Mouse (Mus musculus) midbrain, embryonic 14.5 days (tissue): Measurements from ENCODE around the gene Vnn1. TPM values are rescaled to one million over a fixed set of nuclear protein-coding genes. Genes with fewer than 3 reads are reported as not detected.

Experiments used
- ATAC-seq: fragments of 200-750 bp; cut with Nextera tagmentation; 2 replicates; pipeline ENCODE4 v1.8.0; 2017; ENCODE audit warnings: moderate number of reproducible peaks, moderate library complexity; ENCODE audit not compliant: low FRiP score, low TSS enrichment
- DNase-seq: peaks from one replicate; pipeline ENCODE4 v3.0.0-alpha.2; 2015
- H3K27ac ChIP-seq: fragments of 300-500 bp; sonication (generic); replicated peaks from 2 replicates; pipeline ENCODE4 v1.5.1; 2014; ENCODE audit warnings: mild to moderate bottlenecking, low read depth, low read length, moderate library complexity
- H3K27me3 ChIP-seq: fragments of 300-500 bp; sonication (generic); 2 replicates; pipeline ENCODE4 v1.6.1; 2014; ENCODE audit warnings: low read length, control low read depth, mixed read lengths; ENCODE audit not compliant: control insufficient read depth, insufficient read depth
- H3K36me3 ChIP-seq: fragments of 300-500 bp; sonication (generic); 2 replicates; pipeline ENCODE4 v1.6.1; 2014; ENCODE audit warnings: low read length, control low read depth; ENCODE audit not compliant: control insufficient read depth, insufficient read depth
- H3K4me1 ChIP-seq: fragments of 300-500 bp; sonication (generic); 2 replicates; pipeline ENCODE4 v1.6.1; 2014; ENCODE audit warnings: mild to moderate bottlenecking, antibody characterized with exemption, low read length, control low read depth; ENCODE audit not compliant: control insufficient read depth, insufficient read depth
- H3K4me2 ChIP-seq: fragments of 300-500 bp; sonication (generic); 2 replicates; pipeline ENCODE4 v1.6.1; 2014; ENCODE audit warnings: mild to moderate bottlenecking, low read length, moderate library complexity
- H3K4me3 ChIP-seq: fragments of 300-500 bp; sonication (generic); replicated peaks from 2 replicates; pipeline ENCODE4 v1.5.1; 2014; ENCODE audit warnings: low read depth, low read length
- H3K9ac ChIP-seq: fragments of 300-500 bp; sonication (generic); replicated peaks from 2 replicates; pipeline ENCODE4 v1.6.1; 2014; ENCODE audit warnings: mild to moderate bottlenecking, low read length, moderate library complexity
- H3K9me3 ChIP-seq: fragments of 300-500 bp; sonication (generic); 2 replicates; pipeline ENCODE4 v1.6.1; 2016; ENCODE audit warnings: low read length, control low read depth, mixed read lengths; ENCODE audit not compliant: control insufficient read depth
- WGBS: fragments of 180-500 bp; shearing (Covaris S2); extraction: QIAGEN DNeasy Blood & Tissue Kit; methylation state at CpG from one replicate; pipeline ENCODE4 v1.1.7; 2014; 5-methylcytosine and 5-hydroxymethylcytosine counted together
- polyA plus RNA-seq: library from polyadenylated mRNA; unstranded; fragments of >200 nt; fragmentation: Nextera tagmentation; extraction: Ambion mirVana; gene quantifications from 2 replicates; pipeline ENCODE4 v1.2.1, GENCODE M21; 2014

The Vnn1 gene
- 0.08 TPM in 1 of 2 replicates, not detected in the other for polyA plus RNA-seq

- Histone ChIP-seq H3K4me1 (no peaks in the 10 kb centered on the region), H3K4me3 (no peak within 1 kb of the TSS), H3K27me3 (no peaks in the 10 kb centered on the region), H3K27ac (no peak within 1 kb of the TSS), H3K36me3 (no peaks in the 10 kb centered on the region), H3K9ac (no peak within 1 kb of the TSS), H3K4me2 (peak within 1 kb of the TSS; percentile 29; the same call in 1 of the 2 replicates), H3K9me3 (no peaks in the 10 kb centered on the region)
- WGBS: 49% methylated on average over 21 of the region's 21 CpGs
- ATAC-seq (no peak), DNase-seq (no peak)
Measured at GRCm38 (mm10) chr10:23894601-23895349, at the start of gene Vnn1. Gene Vnn1, plus strand, starts transcription at chr10:23894688.

DNA sequence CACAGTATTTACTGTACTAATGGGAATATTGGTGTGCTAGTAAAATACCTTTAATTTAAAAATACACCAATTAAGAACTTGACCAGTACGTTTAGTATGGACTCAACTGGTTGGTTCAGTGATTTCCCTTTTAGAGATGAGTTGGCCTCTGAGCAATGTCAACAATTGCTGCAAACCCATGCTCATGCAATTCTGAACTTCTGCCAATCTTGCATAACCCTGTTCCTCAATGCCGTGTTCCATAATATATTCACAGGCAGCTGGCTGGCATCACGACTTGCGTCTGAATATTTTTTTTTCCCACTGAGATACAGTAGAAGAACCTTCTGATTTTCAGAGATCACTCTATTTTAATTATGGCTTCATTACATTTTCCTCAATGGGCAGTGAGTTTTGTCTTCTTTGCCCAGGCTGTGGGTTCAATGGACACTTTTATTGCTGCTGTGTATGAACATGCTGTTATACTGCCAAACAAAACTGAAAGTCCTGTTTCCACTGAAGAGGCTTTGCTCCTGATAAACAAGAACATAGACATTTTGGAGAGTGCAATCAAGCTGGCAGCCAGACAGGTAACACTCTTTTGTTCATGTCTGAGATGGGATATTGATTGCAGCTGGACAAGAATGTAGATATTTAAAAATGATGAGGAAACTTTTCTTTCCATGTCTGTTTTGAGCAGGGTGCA, 43.1 kb upstream of the Vnn1 start, which contains the start of gene Vnn3:
Vnn3 (plus strand) TSS at position 235 of the 685 bp plus-strand sequence.
- Histone ChIP-seq H3K4me1 (no peaks in the 10 kb centered on the region), H3K9me3 (no peaks in the 10 kb centered on the region), H3K4me2 (no peak within 1 kb of the TSS), H3K27me3 (no peaks in the 10 kb centered on the region), H3K36me3 (no peaks in the 10 kb centered on the region), H3K9ac (no peak within 1 kb of the TSS), H3K27ac (no peak within 1 kb of the TSS), H3K4me3 (no peak within 1 kb of the TSS)
- ATAC-seq (no peak), DNase-seq (no peak)
- 88% methylated on average over 4 of the region's 4 CpGs for WGBS

- Histone ChIP-seq H3K4me3 (no peak overlapping the region), H3K36me3 (no peaks in the 10 kb centered on the region), H3K9ac (no peak overlapping the region), H3K4me1 (no peaks in the 10 kb centered on the region), H3K4me2 (no peak overlapping the region), H3K27me3 (no peaks in the 10 kb centered on the region), H3K27ac (no peak overlapping the region), H3K9me3 (no peaks in the 10 kb centered on the region)
- 87% methylated on average over 2 of the region's 2 CpGs for WGBS
- no peak for DNase-seq
- no peak for ATAC-seq
Measured at GRCm38 (mm10) chr10:23852096-23852495, 42.4 kb upstream of the Vnn1 start.

DNA sequence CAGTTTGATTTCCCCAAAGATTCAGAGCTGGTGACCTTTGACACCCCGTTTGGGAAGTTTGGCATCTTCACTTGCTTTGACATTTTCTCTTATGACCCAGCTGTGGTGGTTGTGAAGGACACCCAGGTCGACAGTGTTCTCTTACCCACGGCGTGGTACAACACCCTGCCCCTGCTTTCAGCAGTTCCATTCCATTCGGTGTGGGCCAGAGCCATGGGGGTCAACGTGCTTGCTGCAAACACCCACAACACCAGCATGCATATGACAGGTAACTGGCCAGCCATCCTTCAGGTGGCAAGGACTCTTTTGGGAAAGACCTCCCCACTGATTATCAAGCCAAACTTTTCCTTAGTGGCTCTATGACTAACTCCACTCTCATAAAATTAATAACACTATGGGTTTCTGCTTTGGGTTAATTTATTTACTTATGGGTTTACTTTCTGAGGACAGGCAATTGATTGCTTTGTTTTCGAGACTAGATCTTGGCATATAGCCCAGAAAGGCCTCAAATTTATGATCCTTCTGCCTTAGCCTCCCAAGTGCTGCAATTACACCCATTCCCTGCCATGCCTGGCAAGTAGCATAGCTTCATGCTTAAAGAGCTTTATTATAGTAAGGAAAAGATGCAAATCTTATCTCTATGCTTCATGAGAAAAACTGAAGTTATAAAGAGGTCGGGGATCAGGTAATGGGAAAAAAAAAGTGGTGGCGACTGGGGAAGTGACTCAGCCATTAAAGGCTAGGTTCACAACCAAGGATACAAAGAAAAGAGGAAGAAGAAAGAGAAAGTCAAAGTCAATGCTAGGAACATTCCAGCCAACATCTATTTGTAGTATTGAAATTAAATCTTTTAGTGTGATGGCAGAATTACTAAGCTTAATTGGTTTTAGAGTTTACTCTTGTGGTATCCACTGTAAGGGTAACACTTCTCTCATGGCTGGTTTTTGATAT, 29.9 kb upstream of the Vnn1 start:
- Histone ChIP-seq H3K27me3 (no peaks in the 10 kb centered on the region), H3K4me2 (no peak overlapping the region), H3K4me1 (no peaks in the 10 kb centered on the region), H3K9me3 (peaks cover 3% of the 10 kb centered on the region; the same call in 1 of the 2 replicates), H3K9ac (no peak overlapping the region), H3K36me3 (no peaks in the 10 kb centered on the region), H3K27ac (no peak overlapping the region), H3K4me3 (no peak overlapping the region)
- 87% methylated on average over 9 of the region's 9 CpGs for WGBS
- 0 out of 2 replicates have a peak, but pooled peaks have one; percentile 43 for ATAC-seq
- DNase-seq: no peak

DNA sequence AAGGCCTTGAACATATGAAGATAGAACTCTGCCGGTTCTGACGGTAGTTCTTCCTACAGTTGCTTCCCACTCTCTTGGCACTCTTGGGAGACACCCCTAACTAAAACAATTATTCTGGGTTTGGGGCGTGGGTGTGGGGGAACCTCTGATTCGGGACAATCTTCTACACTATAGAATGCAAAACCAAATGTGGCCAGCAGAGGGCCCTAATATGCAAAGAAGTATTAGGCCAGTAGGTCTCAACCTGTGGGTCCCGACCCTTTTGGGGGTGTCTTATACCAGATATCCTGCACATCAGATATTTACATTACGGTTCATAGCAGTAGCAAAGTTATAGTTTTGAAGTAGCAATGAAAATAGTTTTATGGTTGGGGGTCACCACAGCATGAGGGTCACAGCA, 13.8 kb upstream of the Vnn1 start:
- no peaks in the 10 kb centered on the region for H3K9me3 ChIP-seq
- no peaks in the 10 kb centered on the region for H3K36me3 ChIP-seq
- H3K4me1 ChIP-seq: no peaks in the 10 kb centered on the region
- no peak overlapping the region for H3K4me2 ChIP-seq
- H3K9ac ChIP-seq: no peak overlapping the region
- H3K4me3 ChIP-seq: no peak overlapping the region
- no peaks in the 10 kb centered on the region for H3K27me3 ChIP-seq
- H3K27ac ChIP-seq: no peak overlapping the region
- no peak for ATAC-seq
- WGBS: 92% methylated on average over 6 of the region's 6 CpGs
- no peak for DNase-seq

DNA sequence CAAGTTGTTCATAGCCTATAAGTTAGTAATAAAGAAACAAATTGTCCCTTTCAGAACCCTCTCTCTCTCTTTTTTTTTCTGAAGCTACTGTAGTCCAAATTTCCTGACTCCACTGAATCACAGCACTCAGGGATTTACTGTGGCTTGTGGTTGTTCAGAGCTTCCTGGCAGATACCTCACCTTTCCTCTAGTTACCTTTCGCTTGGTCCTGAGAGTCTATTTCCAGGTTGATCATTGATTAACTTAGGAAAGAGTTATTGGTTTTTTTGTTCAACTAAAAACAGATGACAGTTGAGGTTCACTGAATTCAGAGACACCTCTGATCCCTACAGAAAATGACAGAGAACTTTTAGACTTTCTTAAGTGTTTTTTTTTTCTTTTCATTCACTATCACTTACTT, 9.6 kb upstream of the Vnn1 start:
- H3K9me3 ChIP-seq: no peaks in the 10 kb centered on the region
- H3K27me3 ChIP-seq: no peaks in the 10 kb centered on the region
- no peaks in the 10 kb centered on the region for H3K4me1 ChIP-seq
- no peak overlapping the region for H3K4me2 ChIP-seq
- no peaks in the 10 kb centered on the region for H3K36me3 ChIP-seq
- H3K9ac ChIP-seq: no peak overlapping the region
- no peak overlapping the region for H3K4me3 ChIP-seq
- DNase-seq: no peak
- 97% methylated on average over 1 of the region's 1 CpGs for WGBS
- ATAC-seq: no peak
- no peak overlapping the region for H3K27ac ChIP-seq

DNA sequence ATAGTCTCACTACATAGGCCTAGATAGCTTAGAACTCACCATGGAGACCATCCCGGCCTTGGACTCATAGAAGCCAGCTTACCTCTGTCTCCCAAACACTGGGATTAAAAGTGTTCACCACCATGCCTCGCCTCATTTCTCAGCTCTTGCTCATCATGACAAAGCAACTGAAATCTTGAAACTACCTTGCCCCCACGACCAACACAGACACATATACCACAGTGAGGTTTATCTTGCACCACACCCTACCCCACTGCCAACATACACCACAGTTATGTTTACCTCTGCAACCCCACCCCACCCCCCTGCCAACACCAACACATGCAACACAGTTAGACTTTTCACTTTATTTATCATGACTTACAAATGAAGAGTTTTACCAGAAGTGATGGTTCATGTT, 8.4 kb upstream of the Vnn1 start:
- no peaks in the 10 kb centered on the region for H3K27me3 ChIP-seq
- no peaks in the 10 kb centered on the region for H3K9me3 ChIP-seq
- no peak overlapping the region for H3K9ac ChIP-seq
- no peak overlapping the region for H3K4me2 ChIP-seq
- DNase-seq (no peak), ATAC-seq (no peak)
- no peak overlapping the region for H3K27ac ChIP-seq
- WGBS: 75% methylated on average over 3 of the region's 3 CpGs
- no peaks in the 10 kb centered on the region for H3K4me1 ChIP-seq
- no peak overlapping the region for H3K4me3 ChIP-seq
- H3K36me3 ChIP-seq: no peaks in the 10 kb centered on the region

DNA sequence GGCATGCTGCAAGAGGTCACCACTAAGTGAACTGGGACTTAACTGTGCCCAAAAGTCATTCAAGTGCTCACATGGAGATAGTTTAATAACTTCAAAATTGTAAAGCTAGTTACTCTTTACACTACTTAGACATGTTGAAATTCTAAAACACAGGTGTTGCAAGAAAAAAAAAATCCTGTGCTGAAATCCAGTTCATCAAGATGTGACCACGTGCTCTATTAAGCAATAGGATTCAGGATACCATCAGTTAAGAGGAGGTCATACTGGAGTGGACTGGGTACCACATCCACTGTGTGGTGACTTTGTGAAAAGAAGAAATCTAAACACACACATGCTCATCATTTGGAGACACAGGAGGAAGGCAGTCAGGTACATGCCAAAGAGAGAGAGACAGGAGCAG, 1.5 kb upstream of the Vnn1 start:
- H3K27me3 ChIP-seq: no peaks in the 10 kb centered on the region
- H3K9me3 ChIP-seq: no peaks in the 10 kb centered on the region
- H3K9ac ChIP-seq: no peak overlapping the region
- DNase-seq (no peak), ATAC-seq (no peak)
- H3K27ac ChIP-seq: no peak overlapping the region
- H3K4me1 ChIP-seq: no peaks in the 10 kb centered on the region
- H3K4me2 ChIP-seq: no peak overlapping the region
- H3K36me3 ChIP-seq: no peaks in the 10 kb centered on the region
- no peak overlapping the region for H3K4me3 ChIP-seq
- 86% methylated on average over 1 of the region's 1 CpGs for WGBS
